Mouse (Mus musculus): Measurements from ENCODE around the gene Nek10. TPM values are rescaled to one million over a fixed set of nuclear protein-coding genes. Genes with fewer than 3 reads are reported as not detected.
"Not testable (repeated sequence)": the region's sequence is repeated elsewhere in the genome, so short reads cannot be mapped to it uniquely, and the experiment has no call there.

Gene Nek10
- polyA plus RNA-seq, 1 experiment from 2014 or later = 0.09 TPM

- Histone ChIP-seq H3K27me3 (no peaks in the 10 kb centered on the region), H3K4me2 (replicated peaks) (no peak overlapping the region), H3K4me3 (no peak overlapping the region), H3K9ac (replicated peaks) (no peak overlapping the region), H3K36me3 (no peaks in the 10 kb centered on the region), H3K9me3 (no peaks in the 10 kb centered on the region), H3K27ac (replicated peaks) (peak overlapping the region; percentile 53), H3K4me1 (peaks cover 6% of the 10 kb centered on the region)
- WGBS = 83% methylated on average over 2 of the region's 2 CpGs
- ATAC-seq (replicated peaks) = peak; percentile 88
These were observed 156.7 kb downstream of the Nek10 start for GRCm38 (mm10) chr14:14959780-14960440.

- peak overlapping the region; percentile 53 for H3K27ac ChIP-seq (replicated peaks)
- ATAC-seq (replicated peaks) = peak; percentile 65
- 77% methylated on average over 2 of the region's 2 CpGs for WGBS
- no peaks in the 10 kb centered on the region for H3K36me3 ChIP-seq
- H3K9ac ChIP-seq (replicated peaks) = no peak overlapping the region
- no peaks in the 10 kb centered on the region for H3K27me3 ChIP-seq
- no peak overlapping the region for H3K4me2 ChIP-seq (replicated peaks)
- H3K9me3 ChIP-seq = no peaks in the 10 kb centered on the region
- peaks cover 6% of the 10 kb centered on the region for H3K4me1 ChIP-seq
- no peak overlapping the region for H3K4me3 ChIP-seq
These were observed 157.3 kb downstream of the Nek10 start for GRCm38 (mm10) chr14:14960441-14960988.

GRCm38 (mm10) chr14:14970633-14971032 lies 167.4 kb downstream of the Nek10 start:
- Histone ChIP-seq H3K27ac (replicated peaks) (no peak overlapping the region), H3K4me2 (replicated peaks) (no peak overlapping the region), H3K9ac (replicated peaks) (no peak overlapping the region), H3K36me3 (no peaks in the 10 kb centered on the region), H3K9me3 (no peaks in the 10 kb centered on the region), H3K27me3 (no peaks in the 10 kb centered on the region), H3K4me3 (no peak overlapping the region), H3K4me1 (no peaks in the 10 kb centered on the region)
- no peak for ATAC-seq (replicated peaks)
- WGBS = 84% methylated on average over 2 of the region's 2 CpGs

GRCm38 (mm10) chr14:14971056-14971455 lies 167.8 kb downstream of the Nek10 start:
- Histone ChIP-seq H3K36me3 (no peaks in the 10 kb centered on the region), H3K9me3 (no peaks in the 10 kb centered on the region), H3K4me3 (no peak overlapping the region), H3K27me3 (no peaks in the 10 kb centered on the region), H3K4me1 (no peaks in the 10 kb centered on the region), H3K9ac (replicated peaks) (no peak overlapping the region), H3K4me2 (replicated peaks) (no peak overlapping the region), H3K27ac (replicated peaks) (no peak overlapping the region)
- 67% methylated on average over 4 of the region's 4 CpGs for WGBS
- no peak for ATAC-seq (replicated peaks)

- Histone ChIP-seq H3K9ac (replicated peaks) (no peak overlapping the region), H3K27ac (replicated peaks) (no peak overlapping the region), H3K4me1 (no peaks in the 10 kb centered on the region), H3K27me3 (no peaks in the 10 kb centered on the region), H3K4me2 (replicated peaks) (no peak overlapping the region), H3K36me3 (no peaks in the 10 kb centered on the region), H3K9me3 (no peaks in the 10 kb centered on the region), H3K4me3 (no peak overlapping the region)
- WGBS = 71% methylated on average over 1 of the region's 1 CpGs
- no peak for ATAC-seq (replicated peaks)
These were observed 170.9 kb downstream of the Nek10 start for GRCm38 (mm10) chr14:14974156-14974555.

GRCm38 (mm10) chr14:14984106-14984505 lies 180.9 kb downstream of the Nek10 start:
- H3K27me3 ChIP-seq; ATAC-seq (replicated peaks); H3K36me3 ChIP-seq; H3K4me2 ChIP-seq (replicated peaks); H3K27ac ChIP-seq (replicated peaks); H3K9me3 ChIP-seq; H3K4me3 ChIP-seq; H3K4me1 ChIP-seq; H3K9ac ChIP-seq (replicated peaks): not testable (repeated sequence)
- WGBS = 11% methylated on average over 1 of the region's 1 CpGs

- Histone ChIP-seq H3K4me2 (replicated peaks) (no peak overlapping the region), H3K4me3 (no peak overlapping the region), H3K27ac (replicated peaks) (no peak overlapping the region), H3K36me3 (no peaks in the 10 kb centered on the region), H3K9me3 (no peaks in the 10 kb centered on the region), H3K9ac (replicated peaks) (no peak overlapping the region), H3K4me1 (no peaks in the 10 kb centered on the region), H3K27me3 (no peaks in the 10 kb centered on the region)
- WGBS = 45% methylated on average over 11 of the region's 11 CpGs
- ATAC-seq (replicated peaks) = peak; percentile 78
These were observed 181.8 kb downstream of the Nek10 start for GRCm38 (mm10) chr14:14984710-14985647.

GRCm38 (mm10) chr14:14987403-14987802 lies 184.2 kb downstream of the Nek10 start:
- Histone ChIP-seq H3K36me3 (no peaks in the 10 kb centered on the region), H3K9me3 (no peaks in the 10 kb centered on the region), H3K9ac (replicated peaks) (no peak overlapping the region), H3K4me2 (replicated peaks) (no peak overlapping the region), H3K27me3 (no peaks in the 10 kb centered on the region), H3K4me3 (no peak overlapping the region), H3K4me1 (no peaks in the 10 kb centered on the region), H3K27ac (replicated peaks) (no peak overlapping the region)
- 59% methylated on average over 1 of the region's 1 CpGs for WGBS
- no peak for ATAC-seq (replicated peaks)

GRCm38 (mm10) chr14:14991642-14992041 lies 188.4 kb downstream of the Nek10 start:
- WGBS = 84% methylated on average over 2 of the region's 2 CpGs
- H3K27me3 ChIP-seq = no peaks in the 10 kb centered on the region
- H3K4me3 ChIP-seq = no peak overlapping the region
- no peak overlapping the region for H3K27ac ChIP-seq (replicated peaks)
- ATAC-seq (replicated peaks) = no peak
- H3K4me1 ChIP-seq = no peaks in the 10 kb centered on the region
- H3K9ac ChIP-seq (replicated peaks) = no peak overlapping the region
- no peaks in the 10 kb centered on the region for H3K36me3 ChIP-seq
- no peak overlapping the region for H3K4me2 ChIP-seq (replicated peaks)
- no peaks in the 10 kb centered on the region for H3K9me3 ChIP-seq

GRCm38 (mm10) chr14:15011408-15011807 lies 208.2 kb downstream of the Nek10 start:
- no peak overlapping the region for H3K27ac ChIP-seq (replicated peaks)
- no peaks in the 10 kb centered on the region for H3K9me3 ChIP-seq
- 81% methylated on average over 4 of the region's 4 CpGs for WGBS
- H3K4me1 ChIP-seq = no peaks in the 10 kb centered on the region
- no peaks in the 10 kb centered on the region for H3K36me3 ChIP-seq
- no peaks in the 10 kb centered on the region for H3K27me3 ChIP-seq
- H3K4me2 ChIP-seq (replicated peaks) = no peak overlapping the region
- H3K9ac ChIP-seq (replicated peaks) = no peak overlapping the region
- H3K4me3 ChIP-seq = no peak overlapping the region
- no peak for ATAC-seq (replicated peaks)

GRCm38 (mm10) chr14:15014799-15015198 lies 211.6 kb downstream of the Nek10 start:
- no peaks in the 10 kb centered on the region for H3K27me3 ChIP-seq
- H3K27ac ChIP-seq (replicated peaks) = no peak overlapping the region
- H3K9me3 ChIP-seq = no peaks in the 10 kb centered on the region
- no peaks in the 10 kb centered on the region for H3K4me1 ChIP-seq
- H3K4me3 ChIP-seq = no peak overlapping the region
- H3K4me2 ChIP-seq (replicated peaks) = no peak overlapping the region
- no peak for ATAC-seq (replicated peaks)
- 85% methylated on average over 2 of the region's 2 CpGs for WGBS
- no peak overlapping the region for H3K9ac ChIP-seq (replicated peaks)
- no peaks in the 10 kb centered on the region for H3K36me3 ChIP-seq

- H3K4me3 ChIP-seq; H3K9me3 ChIP-seq; H3K4me1 ChIP-seq; H3K27ac ChIP-seq (replicated peaks); H3K4me2 ChIP-seq (replicated peaks); ATAC-seq (replicated peaks); H3K9ac ChIP-seq (replicated peaks); H3K36me3 ChIP-seq; H3K27me3 ChIP-seq: not testable (repeated sequence)
- WGBS = 92% methylated on average over 4 of the region's 4 CpGs
These were observed 227.4 kb downstream of the Nek10 start for GRCm38 (mm10) chr14:15030626-15031025.

All from forebrain, embryonic 15.5 days (tissue).